Mouse (Mus musculus) urinary bladder, adult 2 months (tissue): Measurements from ENCODE around the gene Rap2a. TPM values are rescaled to one million over a fixed set of nuclear protein-coding genes. Genes with fewer than 3 reads are reported as not detected.
A peak's percentile ranks its signal among the peaks of the same experiment; 100 is the strongest.

Experiments
- DNase-seq: peaks from one replicate; pipeline ENCODE4 v3.0.0; 2022; ENCODE audit warnings: low spot score
- polyA plus RNA-seq: library from polyadenylated mRNA; depleted of rRNA; stranded (reverse); fragments of >200 nt; gene quantifications from 2 replicates; pipeline ENCODE4 v1.2.3, GENCODE M21; 2012; rRNA removed

Rap2a gene
- 21.0 and 23.5 TPM in 2 replicates for polyA plus RNA-seq

DNA sequence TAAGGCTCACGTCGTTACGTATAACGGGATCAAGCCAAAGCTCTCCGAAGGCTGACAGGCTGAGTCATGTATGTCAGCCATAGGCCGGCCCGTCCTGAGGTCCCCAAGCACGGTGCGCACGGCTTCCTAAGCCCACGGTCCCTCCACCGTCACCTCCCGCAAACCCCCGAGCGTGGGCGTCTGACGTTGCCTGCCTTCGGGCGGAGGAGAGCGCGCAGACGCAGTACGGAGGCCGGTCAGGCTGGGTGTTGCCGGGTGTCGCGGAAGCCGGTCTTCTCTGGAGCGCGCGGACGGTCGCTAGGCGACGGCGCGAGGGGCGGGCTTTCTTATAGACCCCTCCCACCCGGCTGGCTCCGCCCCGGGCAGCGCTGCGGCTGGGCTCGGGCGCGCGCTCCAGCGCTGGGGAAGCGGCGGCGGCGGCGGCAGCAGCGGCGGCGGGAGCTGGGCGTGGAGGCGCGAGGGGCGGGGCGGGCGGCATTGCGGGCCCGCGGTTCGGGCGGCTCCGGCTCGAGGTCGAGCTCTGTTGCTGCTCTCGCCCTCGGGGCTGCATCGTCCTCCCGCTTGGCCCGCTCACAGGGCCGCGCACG is at the start of gene Rap2a:
Gene Rap2a, plus strand, starts transcription at position 463 of the 587 bp plus-strand sequence.
- peak; percentile 98 for DNase-seq

DNA sequence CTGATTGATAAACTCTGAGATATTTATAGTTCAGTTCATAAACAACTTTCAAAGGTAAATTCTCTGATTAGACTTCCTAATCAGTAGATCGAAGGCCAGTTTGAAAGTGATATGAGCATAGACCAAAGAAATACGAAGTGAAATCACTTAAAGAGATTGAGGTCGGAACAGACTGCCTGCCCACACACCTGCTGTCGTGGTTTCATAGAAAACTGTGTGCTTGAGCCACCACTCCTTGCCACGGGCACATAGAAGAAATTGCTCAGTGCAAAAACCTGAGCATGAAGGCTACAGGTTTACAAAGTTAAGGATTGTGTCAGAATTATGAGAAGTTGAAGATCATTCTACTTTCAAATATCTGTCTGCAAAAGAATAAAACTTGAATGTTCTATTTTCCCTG is 49.7 kb upstream of the Rap2a start:
- DNase-seq = no peak

DNA sequence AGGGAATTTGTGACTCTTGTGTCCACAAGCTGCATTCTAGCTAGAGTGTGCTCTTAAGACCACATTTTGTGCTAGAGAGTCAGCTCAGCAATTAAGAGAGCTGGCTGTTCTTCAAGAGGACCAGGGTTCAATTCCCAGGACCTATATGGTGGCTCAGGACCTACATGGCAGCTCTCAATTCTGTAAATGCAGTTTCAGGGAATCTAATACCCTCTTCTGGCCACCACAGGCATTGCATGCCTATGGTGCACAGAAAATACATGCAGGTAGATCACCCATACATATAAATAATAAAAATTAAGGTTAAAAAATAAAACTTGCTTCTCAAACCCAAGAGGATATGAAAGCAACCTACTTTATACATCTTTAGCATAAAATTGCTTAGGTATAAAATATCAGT is 45.5 kb upstream of the Rap2a start:
- DNase-seq = no peak

GRCm38 (mm10) chr14:120433931-120434398 is 44.3 kb upstream of the Rap2a start:
- no peak for DNase-seq

DNA sequence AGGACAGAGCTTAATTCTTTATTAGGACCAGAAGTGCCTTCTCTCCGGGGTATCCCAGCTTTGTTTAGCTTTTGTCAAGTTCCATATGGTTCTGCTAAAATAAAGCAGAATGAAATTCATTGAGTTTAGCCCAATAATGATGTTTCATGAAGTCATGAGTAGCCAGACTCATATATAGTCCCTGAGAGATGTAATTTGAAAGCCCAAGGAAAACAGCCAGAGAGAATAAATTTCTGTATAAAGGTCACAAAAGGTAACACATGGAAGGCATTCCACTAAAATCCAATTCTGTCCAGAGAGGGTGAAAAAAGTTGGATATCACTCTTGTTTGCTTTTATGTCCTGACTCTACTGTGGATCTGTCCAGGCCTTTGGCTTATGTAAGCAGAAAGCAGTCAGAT is 43.4 kb upstream of the Rap2a start:
- no peak for DNase-seq

- no peak for DNase-seq
These were observed 37.5 kb upstream of the Rap2a start for GRCm38 (mm10) chr14:120440716-120441115.

DNA sequence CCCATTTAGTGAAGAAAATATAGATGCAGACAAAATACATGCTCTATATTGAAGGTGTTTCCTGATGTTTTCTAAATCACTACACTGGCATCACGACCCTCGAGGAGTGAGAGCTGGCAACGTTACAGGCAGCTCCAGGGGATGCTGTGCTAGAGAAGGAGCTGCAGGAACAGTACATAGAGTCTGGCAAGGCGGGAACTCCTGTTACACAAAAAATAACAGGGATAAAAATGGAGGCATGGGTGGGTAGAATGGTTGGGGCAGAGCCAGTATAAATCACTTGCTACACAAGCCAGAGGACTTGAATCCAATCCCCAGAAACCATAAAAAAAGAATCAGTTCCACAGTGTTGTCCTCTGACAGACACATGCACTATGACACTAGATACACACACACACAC is 37.0 kb upstream of the Rap2a start:
- no peak for DNase-seq

DNA sequence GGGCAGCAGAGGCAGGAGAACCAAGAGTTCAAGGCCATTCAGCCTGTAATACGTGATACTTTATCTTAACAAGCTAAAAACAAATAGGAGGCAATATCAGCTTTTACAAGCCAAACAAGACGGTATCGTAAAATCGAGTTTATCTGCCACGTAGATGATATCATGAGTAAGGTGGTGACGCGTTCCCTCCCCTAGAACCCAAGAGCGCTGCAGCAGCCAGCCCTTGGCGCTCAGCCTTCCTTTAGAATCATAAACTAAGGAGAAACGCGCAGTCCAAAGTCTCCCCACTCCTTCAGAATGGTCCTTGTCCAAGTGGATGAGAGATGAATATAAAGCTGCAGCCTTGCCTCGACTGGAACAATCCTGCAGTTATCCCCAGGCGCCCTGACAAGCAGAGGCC is 36.4 kb upstream of the Rap2a start:
- DNase-seq = no peak

DNA sequence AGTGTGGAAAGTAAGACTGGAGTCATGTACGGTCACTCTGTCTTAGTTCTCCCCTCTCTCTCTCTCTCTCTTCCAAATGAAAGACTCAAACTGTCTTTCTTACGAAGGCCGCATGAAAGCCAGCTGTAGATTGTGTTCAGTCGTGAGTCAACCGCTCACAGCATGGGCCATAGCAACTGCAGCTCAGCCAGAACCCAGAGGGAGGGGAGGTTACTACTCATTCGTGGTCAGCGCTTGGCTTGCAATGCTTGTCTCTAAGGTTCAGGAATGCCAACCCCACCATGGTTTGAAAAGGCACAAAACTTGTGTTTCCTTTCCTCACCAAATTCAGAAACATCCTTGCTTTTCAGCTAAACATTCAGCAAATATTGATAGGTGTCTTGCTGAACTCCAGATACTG is 24.0 kb upstream of the Rap2a start:
- no peak for DNase-seq

GRCm38 (mm10) chr14:120463938-120464727 is 14.1 kb upstream of the Rap2a start:
- no peak for DNase-seq

DNA sequence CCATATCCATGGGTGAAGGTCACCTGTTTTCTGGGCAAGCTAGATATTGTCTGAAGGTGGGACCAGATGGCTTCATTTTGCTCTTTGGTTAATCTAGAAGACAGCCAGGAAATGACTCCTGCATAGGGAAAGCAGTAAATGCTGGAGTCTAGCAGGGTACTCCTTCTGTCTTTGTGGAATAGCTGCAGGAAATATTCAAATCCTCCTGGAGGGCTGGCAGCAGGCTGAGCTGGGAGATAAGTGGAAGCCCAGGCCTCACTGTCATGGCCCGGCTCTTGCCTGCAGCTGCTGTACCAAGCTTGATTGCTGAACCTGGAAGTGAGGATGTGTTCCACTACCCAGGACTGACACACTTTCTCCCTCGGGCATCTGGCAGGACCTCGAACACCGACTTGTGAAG is 11.4 kb upstream of the Rap2a start:
- DNase-seq = no peak

DNA sequence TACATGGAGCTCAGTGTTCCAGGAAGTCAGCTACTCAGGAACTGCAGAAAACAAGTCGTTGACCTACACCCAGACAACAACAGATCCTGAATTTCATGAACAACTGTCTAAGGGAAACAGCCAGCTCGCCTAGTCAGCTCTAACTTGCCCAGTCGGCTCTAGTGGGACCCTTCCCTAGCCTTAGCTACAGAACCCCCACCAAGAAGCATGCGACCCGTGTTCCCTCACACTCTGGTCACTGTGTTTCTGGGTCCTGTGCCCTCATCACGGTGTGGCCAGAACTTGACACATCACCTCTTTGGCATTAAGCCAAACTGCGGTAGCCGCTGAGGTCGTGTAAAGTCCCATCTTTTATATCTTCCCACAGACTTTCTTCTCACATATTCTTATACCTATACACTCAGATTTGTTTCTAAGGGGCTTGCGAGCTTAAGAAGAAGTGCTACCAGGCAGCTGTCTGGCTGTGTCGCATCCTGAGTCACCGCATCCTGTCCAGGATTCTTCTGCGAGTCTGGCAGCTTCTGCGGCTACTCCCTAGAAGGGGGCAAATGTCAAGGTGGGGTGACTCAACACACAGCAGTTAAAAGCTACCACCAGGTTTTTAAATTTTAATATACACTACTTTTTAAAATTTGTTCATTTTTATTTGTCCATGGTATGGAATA is 9.0 kb upstream of the Rap2a start:
- no peak for DNase-seq

DNA sequence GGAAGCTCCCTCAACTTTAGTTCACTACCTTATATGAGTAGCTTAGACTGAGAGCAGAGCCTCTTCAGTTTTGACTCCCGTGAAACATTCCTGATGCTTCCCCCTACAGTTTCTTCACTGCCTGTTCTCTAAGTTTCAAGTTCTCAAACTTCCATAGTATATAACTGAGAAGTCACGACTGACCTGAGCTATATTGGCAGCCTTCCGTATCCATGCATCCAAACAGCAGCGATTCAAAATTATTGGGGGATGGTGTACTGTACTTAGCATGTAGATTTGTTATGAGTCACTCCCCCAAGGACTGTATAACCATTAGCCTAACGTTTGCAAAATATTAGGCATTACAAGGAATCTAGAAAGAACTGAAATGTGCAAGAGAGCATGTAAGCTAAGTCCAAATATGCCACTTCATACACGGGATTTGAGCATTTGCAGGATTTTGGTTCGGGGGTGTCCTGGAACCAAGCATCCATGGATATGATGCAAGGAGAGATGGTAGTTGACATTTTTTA is 2.0 kb upstream of the Rap2a start:
- no peak for DNase-seq

DNA sequence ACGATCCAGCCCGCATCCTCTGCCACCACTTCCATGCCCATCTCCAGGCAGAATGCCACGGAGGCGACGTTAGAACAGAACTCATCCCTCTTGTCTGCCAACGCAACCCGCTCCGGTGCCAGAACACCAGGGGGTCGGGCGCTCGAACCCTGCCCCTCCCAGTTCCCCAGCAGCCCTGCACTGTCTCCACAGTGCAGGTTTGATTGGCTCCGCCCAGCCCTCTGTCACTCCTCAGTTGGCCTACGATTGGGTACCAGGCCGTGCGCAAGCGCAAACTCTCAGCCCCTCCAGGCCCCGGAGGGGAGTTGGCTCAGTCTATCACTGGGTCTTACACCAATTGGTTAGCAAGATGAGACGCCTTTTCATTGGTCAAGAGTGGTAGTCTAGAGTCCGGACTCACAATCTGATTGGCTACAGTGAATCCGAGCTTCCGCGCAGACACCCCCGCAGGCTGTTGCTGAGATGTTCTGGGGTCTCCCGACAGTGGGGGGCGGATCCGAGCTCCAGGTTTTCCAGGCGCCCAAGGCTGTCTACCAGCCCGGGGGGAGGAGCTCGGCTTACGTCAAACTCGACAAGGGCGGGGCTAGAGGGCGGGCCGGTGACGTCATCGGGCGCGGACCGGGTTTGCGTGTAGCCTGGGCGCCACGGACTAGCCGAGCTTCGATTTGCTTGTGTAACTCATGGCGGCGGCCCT is 809 bp upstream of the Rap2a start:
- DNase-seq = no peak

DNA sequence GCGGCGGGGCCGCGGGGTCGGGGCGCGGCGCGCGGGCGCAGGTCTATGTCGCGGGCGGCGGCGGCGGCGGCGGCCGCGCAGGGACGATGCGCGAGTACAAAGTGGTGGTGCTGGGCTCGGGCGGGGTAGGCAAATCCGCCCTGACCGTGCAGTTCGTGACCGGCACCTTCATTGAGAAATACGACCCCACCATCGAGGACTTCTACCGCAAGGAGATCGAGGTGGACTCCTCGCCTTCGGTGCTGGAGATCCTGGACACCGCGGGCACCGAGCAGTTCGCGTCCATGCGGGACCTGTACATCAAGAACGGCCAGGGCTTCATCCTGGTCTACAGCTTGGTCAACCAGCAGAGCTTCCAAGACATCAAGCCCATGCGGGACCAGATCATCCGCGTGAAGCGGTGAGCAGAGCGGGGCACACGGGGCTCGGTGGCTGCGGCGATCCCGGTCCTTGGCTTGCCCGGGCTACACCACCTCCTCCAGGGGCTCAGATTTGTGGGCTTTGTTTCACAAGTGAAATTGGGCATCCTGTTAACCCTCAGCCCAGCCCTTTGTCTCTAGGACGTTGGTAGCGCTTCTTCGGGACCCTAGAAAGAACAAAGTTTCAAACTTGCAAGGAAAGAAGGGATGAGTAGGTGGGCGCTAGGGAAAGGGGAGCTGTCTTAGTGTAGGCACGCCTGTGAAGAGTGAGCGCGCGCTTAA is 547 bp downstream of the Rap2a start:
- DNase-seq = no peak

GRCm38 (mm10) chr14:120480341-120480900 is 2.2 kb downstream of the Rap2a start:
- DNase-seq = no peak

- no peak for DNase-seq
These were observed 2.7 kb downstream of the Rap2a start for GRCm38 (mm10) chr14:120480927-120481326.

DNA sequence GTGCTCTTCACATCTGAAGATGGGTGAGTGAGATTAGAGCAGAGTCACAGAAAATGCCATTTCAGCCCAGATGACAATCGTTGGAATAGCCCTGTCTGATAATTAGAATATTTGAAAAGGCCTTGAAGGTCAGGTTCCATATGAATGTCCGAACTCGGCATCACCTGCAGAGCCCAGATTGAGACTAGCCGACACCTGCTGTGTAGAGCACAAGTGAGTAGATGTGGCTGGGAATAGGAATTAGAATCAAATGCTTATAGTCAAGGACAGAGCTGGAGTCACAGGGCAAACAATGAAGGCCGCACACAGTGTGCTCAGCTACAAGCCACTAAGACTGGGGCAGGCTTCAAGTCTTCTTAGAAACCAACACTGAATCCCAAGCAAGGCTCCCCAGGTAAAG is 6.3 kb downstream of the Rap2a start:
- DNase-seq = no peak

- DNase-seq = no peak
These were observed 18.0 kb downstream of the Rap2a start for GRCm38 (mm10) chr14:120496284-120496683.

DNA sequence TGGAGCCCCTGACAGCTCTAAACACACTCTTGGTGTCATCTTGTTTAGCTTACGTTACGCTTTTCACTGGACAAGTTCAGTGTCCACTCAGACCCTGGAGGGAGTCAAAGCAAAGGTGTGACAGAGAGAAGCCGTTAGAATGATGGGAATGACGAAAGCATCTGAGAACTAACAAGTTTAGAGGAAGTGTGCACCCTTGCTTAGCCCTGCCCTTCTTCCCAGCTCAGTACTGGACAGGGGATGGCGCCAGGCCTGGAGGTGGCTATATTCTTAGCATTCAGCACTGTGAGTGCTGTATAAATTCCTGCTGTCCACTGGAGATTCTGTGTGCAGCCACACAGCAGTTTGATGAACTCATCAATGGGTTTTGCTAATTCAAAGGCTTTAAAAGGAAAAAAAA is 18.6 kb downstream of the Rap2a start:
- DNase-seq = no peak

GRCm38 (mm10) chr14:120499096-120499495 is 20.9 kb downstream of the Rap2a start:
- no peak for DNase-seq
